Mouse (Mus musculus): ENCODE measurements at regions not wholly inside any gene's neighbourhood (a gene's known extent, or its start where the extent isn't known, plus 50 kb on each side); places are given as distances from the start of the nearest gene placed in this dataset.
"Not testable (repeated sequence)": the region's sequence is repeated elsewhere in the genome, so short reads cannot be mapped to it uniquely, and the experiment has no call there.

- DNase-seq (ENCODE audit: low read depth, low spot score), result peak; percentile 20
These were observed 94.9 kb upstream of the Max start for GRCm38 (mm10) chr12:77056748-77057370.

GRCm38 (mm10) chr12:77054700-77055099 is 92.7 kb upstream of the Max start:
- DNase-seq (ENCODE audit: low read depth, low spot score), result no peak

- DNase-seq (ENCODE audit: low read depth, low spot score), result no peak
These were observed 92.2 kb upstream of the Max start for GRCm38 (mm10) chr12:77054211-77054610.

GRCm38 (mm10) chr12:77052853-77053252 is 90.9 kb upstream of the Max start:
- peak; percentile 78 for DNase-seq (ENCODE audit: low read depth, low spot score)

- DNase-seq (ENCODE audit: low read depth, low spot score), result no peak
These were observed 86.4 kb upstream of the Max start for GRCm38 (mm10) chr12:77048380-77048779.

DNA sequence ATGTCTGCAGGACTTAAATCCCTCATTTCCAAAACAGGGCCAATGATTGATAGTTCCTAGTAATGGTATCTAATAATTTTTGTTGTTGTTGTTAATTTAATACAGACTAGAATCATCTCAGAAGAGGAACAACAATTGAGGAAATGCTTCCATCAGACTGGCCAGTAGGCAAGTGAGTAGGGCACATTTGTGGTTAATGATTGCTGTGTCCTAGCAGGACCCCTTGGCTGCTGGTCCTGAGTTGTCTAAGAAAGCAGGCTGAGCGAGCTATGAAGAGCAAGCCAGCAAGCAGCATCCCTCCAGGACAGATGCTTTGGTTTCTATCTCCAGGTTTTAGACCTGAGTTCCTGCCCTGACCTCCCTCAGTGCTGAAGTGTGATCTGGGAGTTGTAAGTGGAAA is 85.3 kb upstream of the Max start:
- DNase-seq (ENCODE audit: low read depth, low spot score), result no peak

DNA sequence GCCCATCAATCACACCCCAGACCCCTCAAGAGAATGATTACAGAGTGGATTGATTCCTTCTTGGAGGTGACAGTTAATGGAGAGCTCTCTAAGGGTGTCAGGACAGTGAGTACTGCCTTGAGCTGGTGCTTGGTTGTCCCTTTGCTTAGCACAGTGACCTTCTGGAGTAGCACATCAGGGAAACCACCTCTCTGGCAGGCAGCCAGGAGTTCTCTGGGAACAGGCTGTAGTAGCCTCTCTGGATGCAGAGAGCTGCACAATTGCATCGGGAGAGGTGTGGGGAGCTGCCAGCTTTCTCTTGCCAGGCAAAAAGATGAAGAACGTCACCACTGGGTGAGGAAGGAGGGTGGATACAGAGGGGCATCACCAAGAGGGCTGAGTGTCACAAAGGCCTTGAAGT is 84.0 kb upstream of the Max start:
- no peak for DNase-seq (ENCODE audit: low read depth, low spot score)

DNA sequence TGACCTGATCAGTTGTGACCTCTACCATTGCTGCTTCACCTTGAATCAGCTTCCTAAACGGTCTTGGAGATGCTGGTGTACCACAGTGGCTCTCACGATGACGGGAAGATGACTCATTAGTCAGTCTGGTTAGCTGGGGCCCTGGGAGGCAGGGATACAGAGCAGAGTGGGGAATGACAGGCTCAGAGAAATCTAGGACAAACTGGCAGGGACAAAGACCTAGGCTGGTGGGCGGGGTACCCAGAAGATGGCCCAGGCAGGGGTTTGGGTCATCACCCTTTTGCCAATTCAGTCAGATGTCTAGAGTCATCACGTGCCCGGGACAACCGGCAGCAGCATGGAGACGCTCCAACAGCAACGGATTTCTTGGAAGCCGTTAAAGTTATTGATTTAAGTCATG is 83.4 kb upstream of the Max start:
- no peak for DNase-seq (ENCODE audit: low read depth, low spot score)

DNA sequence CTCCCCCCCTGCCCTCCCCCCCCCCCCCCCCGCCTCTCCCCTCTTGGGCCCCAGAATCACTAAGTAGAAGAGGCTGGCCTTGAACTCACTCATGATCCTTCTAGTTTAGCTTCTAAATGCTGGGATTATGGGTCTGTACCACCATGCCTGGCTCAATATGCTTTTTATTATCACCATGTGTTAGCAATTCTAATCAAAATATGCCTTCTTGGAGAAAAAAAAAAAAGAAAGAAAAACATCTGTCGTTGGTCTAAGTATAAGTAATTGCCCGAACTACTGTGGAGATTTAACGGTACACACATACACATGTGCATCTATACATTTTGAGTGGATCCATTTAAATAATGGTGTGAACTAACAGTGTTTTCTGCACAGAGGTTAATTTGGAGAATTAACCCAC is 80.4 kb upstream of the Max start:
- no peak for DNase-seq (ENCODE audit: low read depth, low spot score)

- DNase-seq (ENCODE audit: low read depth, low spot score), result no peak
These were observed 79.1 kb upstream of the Max start for GRCm38 (mm10) chr12:77041141-77041540.

- no peak for DNase-seq (ENCODE audit: low read depth, low spot score)
These were observed 77.9 kb upstream of the Max start for GRCm38 (mm10) chr12:77039953-77040305.

DNA sequence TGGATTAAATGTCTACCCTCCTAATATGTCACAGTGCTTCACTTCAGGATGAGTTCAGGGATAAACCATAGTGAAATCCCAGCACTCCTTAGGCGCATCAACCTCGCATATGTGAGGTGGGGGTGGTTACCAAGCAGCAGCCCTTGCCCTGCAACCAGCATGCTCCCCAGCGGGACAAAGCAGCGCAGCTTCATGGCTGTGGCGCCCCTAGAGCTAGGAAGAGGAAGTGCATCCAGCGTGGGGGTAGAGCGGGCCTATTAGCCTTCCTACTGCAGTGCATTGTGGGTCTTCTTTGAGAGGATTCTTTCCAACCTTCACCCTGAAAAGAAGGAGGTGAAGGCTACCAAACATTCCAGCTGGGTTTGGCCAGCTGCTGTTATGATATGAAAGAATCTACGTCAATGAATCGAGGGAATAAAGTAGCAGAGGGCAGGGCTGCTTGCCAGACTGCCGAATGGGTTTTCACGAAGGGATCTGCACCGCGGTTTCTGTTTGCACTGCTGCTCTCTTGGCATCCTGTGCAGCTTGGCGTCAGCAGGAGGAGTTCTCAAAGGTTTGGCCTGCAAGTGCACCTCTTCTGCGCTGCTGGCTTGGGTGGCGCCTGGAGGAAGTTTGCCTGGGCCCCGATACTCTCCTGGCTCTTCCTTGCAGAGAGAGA is 77.4 kb upstream of the Max start:
- DNase-seq (ENCODE audit: low read depth, low spot score), result peak; percentile 81

DNA sequence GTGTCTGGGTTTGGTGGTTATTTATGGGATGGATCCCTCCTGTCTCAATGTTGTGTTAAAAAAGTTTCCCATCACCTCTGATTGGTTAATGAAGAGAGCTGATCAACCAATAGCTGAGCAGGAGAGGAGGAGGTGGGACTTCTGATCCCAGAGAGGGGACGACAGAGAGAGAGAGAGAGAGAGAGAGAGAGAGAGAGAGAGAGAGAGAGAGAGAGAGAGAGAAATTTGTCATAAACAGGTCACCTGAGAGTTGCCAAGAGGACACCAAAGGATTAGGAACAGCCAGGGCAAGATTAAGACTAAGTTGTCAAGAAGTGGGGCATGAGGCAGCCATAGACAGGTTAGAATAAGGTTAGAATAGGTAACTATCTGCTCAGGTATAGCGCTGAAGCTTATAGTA is 73.7 kb upstream of the Max start:
- no peak for DNase-seq (ENCODE audit: low read depth, low spot score)

GRCm38 (mm10) chr12:77031448-77031847 is 69.4 kb upstream of the Max start:
- no peak for DNase-seq (ENCODE audit: low read depth, low spot score)

DNA sequence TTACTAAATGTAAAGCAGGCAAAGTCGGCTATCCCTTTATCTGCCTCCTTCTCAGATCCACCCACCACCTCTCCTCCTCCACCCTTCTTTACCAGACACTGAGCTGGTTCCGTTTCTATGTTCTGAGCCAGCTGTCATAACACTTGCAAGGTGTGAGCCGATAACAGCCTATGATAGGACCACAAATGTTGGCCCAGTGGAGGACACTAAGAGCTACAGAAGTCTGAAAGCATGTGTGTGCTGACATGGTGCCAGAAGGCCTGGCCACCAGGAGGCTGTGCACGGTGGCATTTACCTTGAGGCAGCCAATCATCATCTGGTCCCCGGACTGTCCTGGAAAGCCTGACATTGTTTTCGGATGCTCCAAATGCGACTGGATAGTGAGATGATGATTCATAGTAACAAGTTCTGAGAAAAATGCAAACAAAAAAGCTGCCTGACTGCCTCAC is 63.5 kb upstream of the Max start:
- DNase-seq (ENCODE audit: low read depth, low spot score), result no peak

GRCm38 (mm10) chr12:77022538-77022937 is 60.5 kb upstream of the Max start:
- no peak for DNase-seq (ENCODE audit: low read depth, low spot score)

DNA sequence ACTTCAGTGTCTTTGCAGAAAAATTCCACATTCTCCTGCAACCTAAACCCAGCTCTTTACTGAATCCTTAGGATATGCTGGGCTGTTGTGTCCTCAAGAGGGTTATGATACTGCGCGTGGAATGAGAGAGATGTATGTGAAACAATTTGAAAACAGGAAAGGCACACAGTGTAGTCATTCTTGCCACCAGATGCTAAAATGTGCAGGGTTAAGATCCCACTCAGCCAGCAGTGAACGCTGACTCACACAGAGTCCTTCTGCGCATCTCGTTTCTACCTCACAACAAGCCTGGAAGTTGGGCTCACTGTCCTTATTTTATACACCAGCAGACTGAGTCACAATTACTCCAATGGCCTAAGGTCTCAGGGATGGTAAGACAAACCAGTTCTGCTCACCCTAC is 59.9 kb upstream of the Max start:
- DNase-seq (ENCODE audit: low read depth, low spot score), result no peak

- DNase-seq (ENCODE audit: low read depth, low spot score), result peak; percentile 32
These were observed 57.9 kb upstream of the Max start for GRCm38 (mm10) chr12:77019708-77020511.

- DNase-seq (ENCODE audit: low read depth, low spot score), result not testable (repeated sequence)
These were observed 57.1 kb upstream of the Max start for GRCm38 (mm10) chr12:77019148-77019547.

DNA sequence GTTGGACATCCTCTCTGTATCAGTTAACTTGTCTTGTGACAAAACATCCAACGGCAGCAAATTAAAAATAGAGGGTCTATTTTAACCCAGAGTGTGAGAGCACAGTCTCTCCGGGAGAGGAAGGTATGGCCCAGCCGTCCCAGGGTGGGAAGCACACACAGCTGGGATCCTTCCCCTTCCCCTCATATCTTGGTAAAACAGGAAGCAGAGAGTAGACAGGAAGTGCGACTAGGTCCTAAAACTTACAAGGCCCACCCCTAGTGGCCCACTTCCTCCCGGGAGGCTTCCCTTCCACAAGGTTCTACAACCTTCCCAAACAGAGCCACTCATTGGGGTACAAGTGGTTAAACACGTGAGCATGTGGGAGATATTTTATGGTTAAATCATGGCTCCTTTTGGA is 56.4 kb upstream of the Max start:
- no peak for DNase-seq (ENCODE audit: low read depth, low spot score)

DNA sequence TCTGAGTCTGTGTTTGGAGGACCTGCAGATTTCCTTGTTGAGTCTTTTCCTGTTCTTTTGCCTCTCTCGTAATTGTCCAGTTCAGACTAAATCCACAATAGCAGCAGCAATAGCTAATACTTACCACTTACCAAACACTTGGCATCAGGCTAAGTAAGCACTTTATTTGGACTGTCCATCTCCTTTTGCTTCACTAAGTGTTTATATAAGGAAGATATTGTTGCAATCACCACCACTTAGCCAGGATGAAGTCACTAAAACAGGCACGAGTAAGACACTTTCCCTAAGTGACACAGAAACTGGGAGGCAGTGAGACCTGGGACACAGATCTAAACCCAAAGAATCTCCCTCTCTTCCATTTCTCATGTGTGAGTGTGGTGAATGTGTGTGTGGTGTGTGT is 52.9 kb upstream of the Max start:
- no peak for DNase-seq (ENCODE audit: low read depth, low spot score)

Measured in CD4-positive, CD25-positive, alpha-beta regulatory T cell, adult 2 months (primary cell).